Mouse (Mus musculus) megakaryocyte, embryonic 14.5 days (primary cell): ENCODE data around the gene Myo1f. TPM values are rescaled to one million over a fixed set of nuclear protein-coding genes. Genes with fewer than 3 reads are reported as not detected.
A peak's percentile ranks its signal among the peaks of the same experiment; 100 is the strongest.

Experiments
- H3K27me3 ChIP-seq: replicated peaks from 2 replicates; pipeline ENCODE3; 2012; ENCODE audit warnings: inconsistent platforms
- H3K36me3 ChIP-seq: replicated peaks from 2 replicates; pipeline ENCODE3; 2012; ENCODE audit warnings: low read length, inconsistent platforms, mixed read lengths
- H3K4me1 ChIP-seq: 2 replicates; pipeline ENCODE4 v1.6.1; 2012; ENCODE audit warnings: inconsistent platforms
- H3K4me3 ChIP-seq: replicated peaks from 2 replicates; pipeline ENCODE3; 2012; ENCODE audit warnings: moderate library complexity, mild to moderate bottlenecking, inconsistent platforms
- H3K9me3 ChIP-seq: 2 replicates; pipeline ENCODE4 v1.6.1; 2012; ENCODE audit warnings: inconsistent platforms
- FLI1 ChIP-seq: IDR thresholded peaks from 2 replicates; pipeline ENCODE4 v1.6.1; 2012; ENCODE audit warnings: low read length, inconsistent platforms, mixed read lengths
- GATA1 ChIP-seq: IDR thresholded peaks from 3 replicates; pipeline ENCODE4 v1.6.1; 2012; ENCODE audit warnings: mixed read lengths, low read length, inconsistent platforms, borderline replicate concordance
- polyA plus RNA-seq: library from polyadenylated mRNA; stranded (reverse); fragments of >175 nt; gene quantifications from 2 replicates; pipeline ENCODE4 v1.2.3, GENCODE M21; 2012; ENCODE audit warnings: low replicate concordance; ENCODE audit not compliant: insufficient read depth

Gene Myo1f
- polyA plus RNA-seq, 1 experiment = 19.9 TPM

GRCm38 (mm10) chr17:33526506-33526905, 29.0 kb upstream of the Myo1f start:
- TF ChIP-seq FLI1 (no peak), GATA1 (no peak)

GRCm38 (mm10) chr17:33539106-33539675, 16.3 kb upstream of the Myo1f start:
- peaks cover 49% of the 10 kb centered on the region for H3K36me3 ChIP-seq
- H3K4me1 ChIP-seq = peaks cover 7% of the 10 kb centered on the region
- H3K4me3 ChIP-seq = no peak overlapping the region
- TF ChIP-seq FLI1 (no peak), GATA1 (no peak)
- no peaks in the 10 kb centered on the region for H3K9me3 ChIP-seq
- H3K27me3 ChIP-seq = no peaks in the 10 kb centered on the region

More at GRCm38 (mm10) chr17:33526506-33526905, 29.0 kb upstream of the Myo1f start:
- H3K27me3 ChIP-seq = peaks cover 5% of the 10 kb centered on the region
- H3K9me3 ChIP-seq = no peaks in the 10 kb centered on the region
- no peak overlapping the region for H3K4me3 ChIP-seq
- peaks cover 40% of the 10 kb centered on the region for H3K4me1 ChIP-seq
- H3K36me3 ChIP-seq = peaks cover 40% of the 10 kb centered on the region

- Histone ChIP-seq H3K27me3 (no peaks in the 10 kb centered on the region), H3K4me3 (no peak overlapping the region), H3K9me3 (no peaks in the 10 kb centered on the region), H3K36me3 (peaks cover 49% of the 10 kb centered on the region), H3K4me1 (peaks cover 7% of the 10 kb centered on the region)
- TF ChIP-seq FLI1 (no peak), GATA1 (no peak)
These were observed 15.6 kb upstream of the Myo1f start for GRCm38 (mm10) chr17:33539878-33540277.

GRCm38 (mm10) chr17:33549212-33549611, 6.3 kb upstream of the Myo1f start:
- peaks cover 24% of the 10 kb centered on the region for H3K4me1 ChIP-seq
- TF ChIP-seq FLI1 = no peak
- no peak for TF ChIP-seq GATA1
- peaks cover 2% of the 10 kb centered on the region for H3K27me3 ChIP-seq
- H3K9me3 ChIP-seq = no peaks in the 10 kb centered on the region
- no peak overlapping the region for H3K4me3 ChIP-seq
- peaks cover 54% of the 10 kb centered on the region for H3K36me3 ChIP-seq

GRCm38 (mm10) chr17:33550388-33550787, 5.1 kb upstream of the Myo1f start:
- Histone ChIP-seq H3K4me1 (peaks cover 36% of the 10 kb centered on the region), H3K36me3 (peaks cover 45% of the 10 kb centered on the region), H3K27me3 (peaks cover 2% of the 10 kb centered on the region), H3K9me3 (no peaks in the 10 kb centered on the region), H3K4me3 (no peak overlapping the region)
- no peak for TF ChIP-seq GATA1
- TF ChIP-seq FLI1 = no peak

GRCm38 (mm10) chr17:33552113-33552512, 3.4 kb upstream of the Myo1f start:
- Histone ChIP-seq H3K4me1 (peaks cover 53% of the 10 kb centered on the region), H3K4me3 (no peak overlapping the region), H3K27me3 (peaks cover 2% of the 10 kb centered on the region), H3K36me3 (peaks cover 38% of the 10 kb centered on the region), H3K9me3 (no peaks in the 10 kb centered on the region)
- TF ChIP-seq FLI1 = no peak
- TF ChIP-seq GATA1 = no peak

- no peaks in the 10 kb centered on the region for H3K9me3 ChIP-seq
- no peak overlapping the region for H3K4me3 ChIP-seq
- H3K36me3 ChIP-seq = peaks cover 34% of the 10 kb centered on the region
- peaks cover 2% of the 10 kb centered on the region for H3K27me3 ChIP-seq
- H3K4me1 ChIP-seq = peaks cover 60% of the 10 kb centered on the region
- TF ChIP-seq GATA1 (no peak), FLI1 (no peak)
These were observed 2.5 kb upstream of the Myo1f start for GRCm38 (mm10) chr17:33552964-33553363.

- H3K4me1 ChIP-seq = peaks cover 69% of the 10 kb centered on the region
- H3K4me3 ChIP-seq = no peak overlapping the region
- H3K9me3 ChIP-seq = no peaks in the 10 kb centered on the region
- H3K27me3 ChIP-seq = no peaks in the 10 kb centered on the region
- peaks cover 23% of the 10 kb centered on the region for H3K36me3 ChIP-seq
- TF ChIP-seq GATA1 (no peak), FLI1 (no peak)
These were observed 971 bp upstream of the Myo1f start for GRCm38 (mm10) chr17:33554536-33554935.

- Histone ChIP-seq H3K4me3 (peak overlapping the region; percentile 81), H3K36me3 (peaks cover 2% of the 10 kb centered on the region), H3K27me3 (no peaks in the 10 kb centered on the region), H3K4me1 (peaks cover 68% of the 10 kb centered on the region), H3K9me3 (no peaks in the 10 kb centered on the region)
- TF ChIP-seq FLI1 (no peak), GATA1 (no peak)
These were observed 2.4 kb downstream of the Myo1f start for GRCm38 (mm10) chr17:33557922-33558321.

- no peak for TF ChIP-seq FLI1
- no peak for TF ChIP-seq GATA1
- no peaks in the 10 kb centered on the region for H3K9me3 ChIP-seq
- no peaks in the 10 kb centered on the region for H3K27me3 ChIP-seq
- no peaks in the 10 kb centered on the region for H3K36me3 ChIP-seq
- peak overlapping the region; percentile 15 for H3K4me3 ChIP-seq
- H3K4me1 ChIP-seq = peaks cover 59% of the 10 kb centered on the region
These were observed 8.1 kb downstream of the Myo1f start for GRCm38 (mm10) chr17:33563527-33564076.

GRCm38 (mm10) chr17:33564599-33564998, 9.1 kb downstream of the Myo1f start:
- H3K36me3 ChIP-seq = no peaks in the 10 kb centered on the region
- H3K4me1 ChIP-seq = peaks cover 57% of the 10 kb centered on the region
- no peak overlapping the region for H3K4me3 ChIP-seq
- H3K9me3 ChIP-seq = no peaks in the 10 kb centered on the region
- TF ChIP-seq FLI1 (no peak), GATA1 (no peak)
- no peaks in the 10 kb centered on the region for H3K27me3 ChIP-seq
